Mouse (Mus musculus) embryonic facial prominence, embryonic 15.5 days (tissue): Measurements from ENCODE around the gene Nck2. TPM values are rescaled to one million over a fixed set of nuclear protein-coding genes. Genes with fewer than 3 reads are reported as not detected.
A peak's percentile ranks its signal among the peaks of the same experiment; 100 is the strongest.

Experiments
- ATAC-seq: fragments of 200-750 bp; cut with Nextera tagmentation; 2 replicates; pipeline ENCODE4 v1.8.0; 2017; ENCODE audit warnings: low read depth, moderate TSS enrichment; ENCODE audit not compliant: insufficient number of reproducible peaks, low FRiP score, low TSS enrichment
- H3K27ac ChIP-seq: fragments of 300-500 bp; sonication (generic); replicated peaks from 2 replicates; pipeline ENCODE4 v1.5.1; 2015; ENCODE audit warnings: mild to moderate bottlenecking, inconsistent platforms
- H3K27me3 ChIP-seq: fragments of 300-500 bp; sonication (generic); 2 replicates; pipeline ENCODE4 v1.6.1; 2015; ENCODE audit warnings: inconsistent platforms
- H3K36me3 ChIP-seq: fragments of 300-500 bp; sonication (generic); 2 replicates; pipeline ENCODE4 v1.6.1; 2015; ENCODE audit warnings: mild to moderate bottlenecking, inconsistent platforms
- H3K4me1 ChIP-seq: fragments of 300-500 bp; sonication (generic); 2 replicates; pipeline ENCODE4 v1.6.1; 2015; ENCODE audit warnings: inconsistent platforms
- H3K4me2 ChIP-seq: fragments of 300-500 bp; sonication (generic); replicated peaks from 2 replicates; pipeline ENCODE4 v1.6.1; 2015; ENCODE audit warnings: mild to moderate bottlenecking, inconsistent platforms
- H3K4me3 ChIP-seq: fragments of 300-500 bp; sonication (generic); replicated peaks from 2 replicates; pipeline ENCODE4 v1.5.1; 2015; ENCODE audit warnings: mild to moderate bottlenecking, inconsistent platforms
- H3K9ac ChIP-seq: fragments of 300-500 bp; sonication (generic); 2 replicates; pipeline ENCODE4 v1.6.1; 2015; ENCODE audit warnings: inconsistent platforms
- H3K9me3 ChIP-seq: fragments of 300-500 bp; sonication (generic); replicated peaks from 2 replicates; pipeline ENCODE4 v1.6.1; 2016; ENCODE audit warnings: inconsistent platforms
- WGBS: fragments of 180-500 bp; shearing (Covaris S2); methylation state at CpG from one replicate; pipeline ENCODE4 v1.1.7; 2015; 5-methylcytosine and 5-hydroxymethylcytosine counted together
- polyA plus RNA-seq: library from polyadenylated mRNA; unstranded; fragments of >200 nt; fragmentation: Nextera tagmentation; extraction: Ambion mirVana; gene quantifications from 2 replicates; pipeline ENCODE4 v1.2.1, GENCODE M21; 2015

Nck2 gene
- polyA plus RNA-seq, 1 experiment from 2014 or later, result 37.5 TPM

GRCm38 (mm10) chr1:43471180-43472045 lies 27.0 kb downstream of the Nck2 start:
- no peaks in the 10 kb centered on the region for H3K36me3 ChIP-seq
- ATAC-seq, result no peak
- H3K27me3 ChIP-seq, result no peaks in the 10 kb centered on the region
- no peak overlapping the region for H3K4me3 ChIP-seq
- no peaks in the 10 kb centered on the region for H3K9me3 ChIP-seq
- H3K9ac ChIP-seq, result no peak overlapping the region
- 85% methylated on average over 4 of the region's 4 CpGs for WGBS
- H3K4me2 ChIP-seq, result no peak overlapping the region
- H3K4me1 ChIP-seq, result peaks cover 48% of the 10 kb centered on the region
- no peak overlapping the region for H3K27ac ChIP-seq

GRCm38 (mm10) chr1:43472046-43472649 lies 27.8 kb downstream of the Nck2 start:
- Histone ChIP-seq H3K4me1 (peaks cover 43% of the 10 kb centered on the region), H3K4me2 (no peak overlapping the region), H3K36me3 (no peaks in the 10 kb centered on the region), H3K9me3 (no peaks in the 10 kb centered on the region), H3K27ac (no peak overlapping the region), H3K9ac (no peak overlapping the region), H3K4me3 (no peak overlapping the region), H3K27me3 (no peaks in the 10 kb centered on the region)
- peak; percentile 37; the same call in 1 of the 2 replicates for ATAC-seq
- WGBS, result 57% methylated on average over 8 of the region's 8 CpGs

GRCm38 (mm10) chr1:43473734-43474534 lies 29.6 kb downstream of the Nck2 start:
- Histone ChIP-seq H3K4me3 (no peak overlapping the region), H3K27me3 (no peaks in the 10 kb centered on the region), H3K36me3 (no peaks in the 10 kb centered on the region), H3K9ac (no peak overlapping the region), H3K4me2 (no peak overlapping the region), H3K4me1 (peaks cover 35% of the 10 kb centered on the region), H3K9me3 (no peaks in the 10 kb centered on the region), H3K27ac (no peak overlapping the region; the same call in 1 of the 2 replicates)
- ATAC-seq, result no peak
- WGBS, result 70% methylated on average over 5 of the region's 5 CpGs

GRCm38 (mm10) chr1:43474535-43475409 lies 30.4 kb downstream of the Nck2 start:
- 61% methylated on average over 6 of the region's 6 CpGs for WGBS
- Histone ChIP-seq H3K36me3 (no peaks in the 10 kb centered on the region), H3K4me3 (no peak overlapping the region), H3K27me3 (no peaks in the 10 kb centered on the region), H3K9me3 (no peaks in the 10 kb centered on the region), H3K27ac (no peak overlapping the region; the same call in 1 of the 2 replicates), H3K9ac (no peak overlapping the region), H3K4me2 (no peak overlapping the region), H3K4me1 (peaks cover 31% of the 10 kb centered on the region)
- no peak for ATAC-seq

- Histone ChIP-seq H3K4me3 (no peak overlapping the region), H3K27me3 (no peaks in the 10 kb centered on the region), H3K27ac (no peak overlapping the region), H3K9me3 (no peaks in the 10 kb centered on the region), H3K4me2 (no peak overlapping the region), H3K4me1 (peaks cover 22% of the 10 kb centered on the region), H3K9ac (no peak overlapping the region), H3K36me3 (no peaks in the 10 kb centered on the region)
- no peak for ATAC-seq
- 80% methylated on average over 3 of the region's 3 CpGs for WGBS
Measured at GRCm38 (mm10) chr1:43477954-43478353, 33.6 kb downstream of the Nck2 start.

GRCm38 (mm10) chr1:43485204-43485603 lies 40.8 kb downstream of the Nck2 start:
- Histone ChIP-seq H3K9me3 (no peaks in the 10 kb centered on the region), H3K4me3 (no peak overlapping the region)
- ATAC-seq, result no peak

GRCm38 (mm10) chr1:43486500-43486899 lies 42.1 kb downstream of the Nck2 start:
- no peak for ATAC-seq
- WGBS, result 89% methylated on average over 3 of the region's 3 CpGs
- H3K4me2 ChIP-seq, result no peak overlapping the region

More at GRCm38 (mm10) chr1:43485204-43485603, 40.8 kb downstream of the Nck2 start:
- no peaks in the 10 kb centered on the region for H3K27me3 ChIP-seq
- 0 out of 2 replicates have a peak, but pooled peaks cover 3% of the 10 kb centered on the region for H3K4me1 ChIP-seq
- H3K27ac ChIP-seq, result no peak overlapping the region
- H3K4me2 ChIP-seq, result no peak overlapping the region
- H3K9ac ChIP-seq, result no peak overlapping the region
- WGBS, result 90% methylated on average over 9 of the region's 9 CpGs
- no peaks in the 10 kb centered on the region for H3K36me3 ChIP-seq

GRCm38 (mm10) chr1:43486956-43487722 lies 42.8 kb downstream of the Nck2 start:
- 81% methylated on average over 3 of the region's 3 CpGs for WGBS
- Histone ChIP-seq H3K9me3 (no peaks in the 10 kb centered on the region), H3K27me3 (no peaks in the 10 kb centered on the region), H3K4me1 (0 out of 2 replicates have a peak, but pooled peaks cover 3% of the 10 kb centered on the region), H3K27ac (no peak overlapping the region), H3K36me3 (no peaks in the 10 kb centered on the region), H3K4me2 (no peak overlapping the region), H3K4me3 (no peak overlapping the region), H3K9ac (no peak overlapping the region)
- no peak for ATAC-seq

More at GRCm38 (mm10) chr1:43486500-43486899, 42.1 kb downstream of the Nck2 start:
- Histone ChIP-seq H3K4me1 (0 out of 2 replicates have a peak, but pooled peaks cover 3% of the 10 kb centered on the region), H3K36me3 (no peaks in the 10 kb centered on the region), H3K27ac (no peak overlapping the region), H3K9me3 (no peaks in the 10 kb centered on the region), H3K4me3 (no peak overlapping the region), H3K9ac (no peak overlapping the region), H3K27me3 (no peaks in the 10 kb centered on the region)

GRCm38 (mm10) chr1:43489311-43489710 lies 44.9 kb downstream of the Nck2 start:
- Histone ChIP-seq H3K4me2 (no peak overlapping the region), H3K4me3 (no peak overlapping the region), H3K27me3 (no peaks in the 10 kb centered on the region), H3K9ac (no peak overlapping the region), H3K4me1 (0 out of 2 replicates have a peak, but pooled peaks cover 3% of the 10 kb centered on the region), H3K27ac (no peak overlapping the region), H3K9me3 (no peaks in the 10 kb centered on the region), H3K36me3 (no peaks in the 10 kb centered on the region)
- no peak for ATAC-seq
